Mouse (Mus musculus) monocyte, adult 2 months (primary cell): ENCODE measurements around the gene Ank2.

ENCODE experiments used
- DNase-seq, 2 experiments: peaks; one replicate each; pipeline ENCODE4 v3.0.0; 2022; ENCODE audit warnings: low spot score in 2 of 2, low read depth in 1 of 2

Ank2 gene

GRCm38 (mm10) chr3:127187081-127187480 is 312.1 kb downstream of the Ank2 start:
- no peak for DNase-seq

- no peak for DNase-seq
These were observed 312.9 kb downstream of the Ank2 start for GRCm38 (mm10) chr3:127186239-127186638.

GRCm38 (mm10) chr3:127183998-127184753 is 315.0 kb downstream of the Ank2 start:
- DNase-seq = no peak

GRCm38 (mm10) chr3:127172697-127173096 is 326.5 kb downstream of the Ank2 start:
- no peak for DNase-seq

- DNase-seq = no peak
These were observed 328.9 kb downstream of the Ank2 start for GRCm38 (mm10) chr3:127170246-127170645.

- no peak for DNase-seq
These were observed 330.0 kb downstream of the Ank2 start for GRCm38 (mm10) chr3:127169114-127169513.

GRCm38 (mm10) chr3:127163749-127164148 is 335.4 kb downstream of the Ank2 start:
- DNase-seq = no peak

GRCm38 (mm10) chr3:127161998-127162712 is 337.0 kb downstream of the Ank2 start:
- no peak for DNase-seq

- no peak for DNase-seq
These were observed 337.9 kb downstream of the Ank2 start for GRCm38 (mm10) chr3:127161085-127161837.

- no peak for DNase-seq
These were observed 341.4 kb downstream of the Ank2 start for GRCm38 (mm10) chr3:127157706-127158105.

GRCm38 (mm10) chr3:127156080-127156479 is 343.1 kb downstream of the Ank2 start:
- DNase-seq = no peak

- DNase-seq = no peak
These were observed 345.3 kb downstream of the Ank2 start for GRCm38 (mm10) chr3:127153861-127154260.

- no peak for DNase-seq
These were observed 345.7 kb downstream of the Ank2 start for GRCm38 (mm10) chr3:127153443-127153842.

- no peak for DNase-seq
These were observed 350.5 kb downstream of the Ank2 start for GRCm38 (mm10) chr3:127148648-127149047.

GRCm38 (mm10) chr3:127140590-127140989 is 358.6 kb downstream of the Ank2 start:
- no peak for DNase-seq

GRCm38 (mm10) chr3:127139638-127140037 is 359.5 kb downstream of the Ank2 start:
- DNase-seq = no peak

- no peak for DNase-seq
These were observed 361.6 kb downstream of the Ank2 start for GRCm38 (mm10) chr3:127137508-127137907.

GRCm38 (mm10) chr3:127134062-127134461 is 365.1 kb downstream of the Ank2 start:
- no peak for DNase-seq

- DNase-seq = no peak
These were observed 368.1 kb downstream of the Ank2 start for GRCm38 (mm10) chr3:127131048-127131447.

- DNase-seq = no peak
These were observed 368.9 kb downstream of the Ank2 start for GRCm38 (mm10) chr3:127130167-127130770.

- no peak for DNase-seq
These were observed 369.4 kb downstream of the Ank2 start for GRCm38 (mm10) chr3:127129750-127130149.
